Comparison of ENCODE assay signal across 8 mouse cellular contexts in genomic region chr5:106694683-106695082, GRCm38 (mm10). TPM values are rescaled to one million over a fixed set of nuclear protein-coding genes. Genes with fewer than 3 reads are reported as not detected.
DNase-seq lines count a peak whose midpoint lies in the region; ATAC-seq and TF ChIP-seq lines count a peak whose summit lies in the region.

No protein-coding gene starts in this region.

- intact Hi-C loops in gastrocnemius, postnatal 14 days (cut with DNase I; ENCODE audit: low total_unique reads) = no loop called here

- H3K27me3 ChIP-seq in heart, embryonic 11.5 days (ENCODE audit: control insufficient read depth, insufficient read depth, low read length) = no peaks in the 10 kb centered on the region
- H3K27me3 ChIP-seq in ES-Bruce4 (ENCODE audit: control insufficient read depth, insufficient read depth, low read length, poor library complexity, severe bottlenecking) = no peaks in the 10 kb centered on the region
- no peaks in the 10 kb centered on the region for H3K27me3 ChIP-seq in hindbrain, embryonic 12.5 days
- no peaks in the 10 kb centered on the region for H3K27me3 ChIP-seq in midbrain, embryonic 10.5 days (ENCODE audit: low read depth, poor library complexity, severe bottlenecking)

- H3K36me3 ChIP-seq in heart, embryonic 11.5 days (ENCODE audit: control insufficient read depth, insufficient read depth, low read length) = no peaks in the 10 kb centered on the region
- H3K36me3 ChIP-seq in ES-Bruce4 (ENCODE audit: control insufficient read depth, insufficient read depth, low read length, poor library complexity, severe bottlenecking) = peaks cover 11% of the 10 kb centered on the region
- H3K36me3 ChIP-seq in hindbrain, embryonic 12.5 days = no peaks in the 10 kb centered on the region
- peaks cover 30% of the 10 kb centered on the region for H3K36me3 ChIP-seq in midbrain, embryonic 10.5 days

- WGBS in heart, embryonic 11.5 days (ENCODE audit: insufficient replicate concordance) = 88% methylated on average over 1 of the region's 1 CpGs
- WGBS in hindbrain, embryonic 12.5 days = 95% methylated on average over 1 of the region's 1 CpGs
- 100% methylated on average over 1 of the region's 1 CpGs for WGBS in midbrain, embryonic 10.5 days

- H3K9me3 ChIP-seq in heart, embryonic 11.5 days (replicated peaks; ENCODE audit: control insufficient read depth, low read length) = no peaks in the 10 kb centered on the region
- no peaks in the 10 kb centered on the region for H3K9me3 ChIP-seq in ES-Bruce4 (replicated peaks; ENCODE audit: control insufficient read depth, insufficient read depth, low read length, poor library complexity, severe bottlenecking)
- H3K9me3 ChIP-seq in hindbrain, embryonic 12.5 days (replicated peaks) = no peaks in the 10 kb centered on the region
- no peaks in the 10 kb centered on the region for H3K9me3 ChIP-seq in midbrain, embryonic 10.5 days (replicated peaks)

- DNase-seq in heart, adult 9 months (ENCODE audit: low spot score in 2 of 2) = no peak
- no peak for DNase-seq in midbrain, embryonic 10.5 days (ENCODE audit: low spot score)
- DNase-seq in gastrocnemius, postnatal 14 days = no peak
- DNase-seq in ovary, postnatal 36 days (ENCODE audit: low spot score) = no peak
- DNase-seq in cerebellum, adult 11 months = no peak

- ATAC-seq in heart, embryonic 11.5 days (replicated peaks; ENCODE audit: insufficient number of reproducible peaks, low FRiP score, low TSS enrichment) = no peak
- no peak for ATAC-seq in hindbrain, embryonic 12.5 days (ENCODE audit: low FRiP score)

- peak overlapping the region; percentile 94 for H3K4me3 ChIP-seq in heart, embryonic 11.5 days (ENCODE audit: low read depth, low read length)
- no peak overlapping the region for H3K4me3 ChIP-seq in ES-Bruce4 (ENCODE audit: low read depth, low read length)
- peak overlapping the region; percentile 83 for H3K4me3 ChIP-seq in hindbrain, embryonic 12.5 days
- peak overlapping the region; percentile 89 for H3K4me3 ChIP-seq in midbrain, embryonic 10.5 days

- no peak overlapping the region for H3K9ac ChIP-seq in heart, embryonic 11.5 days (ENCODE audit: low read depth, low read length)
- peak overlapping the region; percentile 95 for H3K9ac ChIP-seq in ES-Bruce4 (ENCODE audit: low read depth, poor library complexity, severe bottlenecking)
- no peak overlapping the region for H3K9ac ChIP-seq in hindbrain, embryonic 12.5 days

- H3K27ac ChIP-seq in heart, embryonic 11.5 days (ENCODE audit: low read depth, low read length) = no peak overlapping the region
- no peak overlapping the region for H3K27ac ChIP-seq in ES-Bruce4 (ENCODE audit: insufficient read depth, low read length)
- H3K27ac ChIP-seq in hindbrain, embryonic 12.5 days = no peak overlapping the region
- no peak overlapping the region for H3K27ac ChIP-seq in midbrain, embryonic 10.5 days (replicated peaks)

- no peak for TF ChIP-seq CTCF in ES-Bruce4 (IDR thresholded peaks at IDR 0.05; ENCODE audit: low read depth, low read length)

- peaks cover 20% of the 10 kb centered on the region for H3K4me1 ChIP-seq in heart, embryonic 11.5 days (ENCODE audit: control insufficient read depth, insufficient read depth, low read length)
- H3K4me1 ChIP-seq in ES-Bruce4 (ENCODE audit: control insufficient read depth, insufficient read depth, low read length) = peaks cover 1% of the 10 kb centered on the region
- H3K4me1 ChIP-seq in hindbrain, embryonic 12.5 days = peaks cover 25% of the 10 kb centered on the region
- H3K4me1 ChIP-seq in midbrain, embryonic 10.5 days = peaks cover 35% of the 10 kb centered on the region

- no peak for TF ChIP-seq EP300 in ES-Bruce4 (IDR thresholded peaks at IDR 0.05; ENCODE audit: insufficient read depth, low read depth, low read length)

- H3K4me2 ChIP-seq in heart, embryonic 11.5 days = peak overlapping the region; percentile 84
- H3K4me2 ChIP-seq in hindbrain, embryonic 12.5 days (replicated peaks) = peak overlapping the region; percentile 68

- no peak for TF ChIP-seq POLR2A in ES-Bruce4 (IDR thresholded peaks at IDR 0.05; ENCODE audit: insufficient read depth, low read length)

RNA-seq across cellular contexts. Expression of gene Zfp644, which starts 2.4 kb away (rescaled TPM):
- polyA plus RNA-seq in heart, embryonic 11.5 days (2014; fragmentation: Nextera tagmentation; extraction: Ambion mirVana) = 57.5 and 82.8 TPM in 2 replicates
- polyA plus RNA-seq in ES-Bruce4 (2011; ENCODE audit: insufficient read depth, insufficient read length, low read depth, missing spikeins) = 87.2 and 92.0 TPM in 2 replicates
- 79.2 and 82.9 TPM in 2 replicates for polyA plus RNA-seq in hindbrain, embryonic 12.5 days (2016; fragmentation: Nextera tagmentation; extraction: Ambion mirVana)
- polyA plus RNA-seq in midbrain, embryonic 10.5 days (2016; fragmentation: Nextera tagmentation; extraction: Ambion mirVana) = 59.0 and 63.0 TPM in 2 replicates
- 10 to 100 TPM; 40.2 to 43.9 TPM for total RNA-seq in gastrocnemius, postnatal 14 days (2021)
